Mouse (Mus musculus) testis, postnatal 14 days (tissue): ENCODE data around the gene Cckbr.

Experiments used
- DNase-seq: peaks from one replicate; pipeline ENCODE4 v3.0.0; 2021; ENCODE audit warnings: low spot score

Cckbr gene

GRCm38 (mm10) chr7:105497881-105498280 is 72.3 kb downstream of the Cckbr start:
- no peak for DNase-seq

- DNase-seq: no peak
Measured at GRCm38 (mm10) chr7:105498854-105499492, 73.4 kb downstream of the Cckbr start.

- no peak for DNase-seq
Measured at GRCm38 (mm10) chr7:105499676-105500075, 74.1 kb downstream of the Cckbr start.

GRCm38 (mm10) chr7:105501984-105502383 is 76.5 kb downstream of the Cckbr start:
- DNase-seq: no peak

- DNase-seq: no peak
Measured at GRCm38 (mm10) chr7:105507257-105507656, 81.7 kb downstream of the Cckbr start.

GRCm38 (mm10) chr7:105510143-105510542 is 84.6 kb downstream of the Cckbr start:
- no peak for DNase-seq

GRCm38 (mm10) chr7:105513845-105514291 is 88.3 kb downstream of the Cckbr start:
- DNase-seq: no peak

GRCm38 (mm10) chr7:105514561-105514960 is 89.0 kb downstream of the Cckbr start:
- DNase-seq: no peak

- no peak for DNase-seq
Measured at GRCm38 (mm10) chr7:105515178-105515577, 89.6 kb downstream of the Cckbr start.

GRCm38 (mm10) chr7:105516669-105517360 is 91.3 kb downstream of the Cckbr start:
- DNase-seq: no peak

GRCm38 (mm10) chr7:105519336-105519735 is 93.8 kb downstream of the Cckbr start:
- DNase-seq: no peak

- DNase-seq: no peak
Measured at GRCm38 (mm10) chr7:105519771-105520170, 94.2 kb downstream of the Cckbr start.

GRCm38 (mm10) chr7:105520201-105520600 is 94.7 kb downstream of the Cckbr start:
- no peak for DNase-seq
